Mouse (Mus musculus): ENCODE measurements around the gene Csrnp1. TPM values are rescaled to one million over a fixed set of nuclear protein-coding genes. Genes with fewer than 3 reads are reported as not detected.

Csrnp1 gene
- total RNA-seq, 2 experiments from 2014 or later = 17.4 to 17.7 TPM

GRCm38 (mm10) chr9:120002893-120003292, 18.4 kb upstream of the Csrnp1 start:
- DNase-seq = no peak

- DNase-seq = peak; percentile 92
Measured at GRCm38 (mm10) chr9:120001945-120002725, 17.7 kb upstream of the Csrnp1 start.

DNA sequence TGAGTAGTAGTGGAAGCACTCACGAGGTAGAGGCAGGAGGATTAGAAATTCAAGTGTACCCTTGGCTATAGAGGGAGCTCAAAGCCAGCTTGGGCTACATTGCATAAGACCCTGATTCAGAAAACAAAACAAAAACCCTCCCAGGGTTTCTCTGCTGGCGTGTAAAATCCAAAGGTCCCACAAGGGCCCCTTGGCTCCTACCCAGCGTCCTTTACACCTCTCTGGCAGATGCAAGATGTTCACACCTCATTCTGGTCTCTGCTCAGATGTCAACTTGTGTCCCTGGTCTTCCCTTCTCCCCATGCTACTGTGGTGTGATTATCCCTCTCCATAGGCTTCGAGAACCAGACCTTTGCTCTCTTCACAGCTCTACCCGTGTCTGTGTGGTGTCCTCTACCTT, 16.3 kb upstream of the Csrnp1 start:
- no peak for DNase-seq

- DNase-seq = no peak
Measured at GRCm38 (mm10) chr9:119999636-120000035, 15.2 kb upstream of the Csrnp1 start.

DNA sequence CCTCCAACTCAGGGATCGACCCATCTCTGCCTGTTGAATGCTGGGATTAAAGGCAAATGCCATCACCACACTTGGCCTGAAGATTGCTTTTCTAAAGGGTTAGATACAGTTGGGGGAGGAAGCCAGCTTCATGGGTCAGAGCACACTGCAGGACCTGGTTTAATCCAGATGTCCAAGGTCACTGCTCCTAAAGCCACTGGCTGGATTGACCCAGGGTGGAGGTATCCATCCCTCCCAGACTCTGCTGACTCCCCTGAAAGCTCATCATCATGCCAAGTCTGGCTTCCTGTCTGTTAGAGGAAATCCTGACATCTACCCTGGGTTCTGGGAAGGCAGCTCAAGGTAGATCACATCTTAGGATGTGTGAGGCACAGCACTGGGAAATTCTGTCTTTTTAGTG, 14.3 kb upstream of the Csrnp1 start:
- no peak for DNase-seq

- DNase-seq = no peak
Measured at GRCm38 (mm10) chr9:119996080-119996479, 11.6 kb upstream of the Csrnp1 start.

GRCm38 (mm10) chr9:119994207-119994606, 9.7 kb upstream of the Csrnp1 start:
- no peak for DNase-seq

GRCm38 (mm10) chr9:119993092-119993844, 8.8 kb upstream of the Csrnp1 start:
- DNase-seq = no peak

GRCm38 (mm10) chr9:119991310-119991709, 6.9 kb upstream of the Csrnp1 start:
- DNase-seq = no peak

- no peak for DNase-seq
Measured at GRCm38 (mm10) chr9:119988304-119988703, 3.8 kb upstream of the Csrnp1 start.

GRCm38 (mm10) chr9:119985881-119986574, 1.6 kb upstream of the Csrnp1 start:
- DNase-seq = no peak

DNA sequence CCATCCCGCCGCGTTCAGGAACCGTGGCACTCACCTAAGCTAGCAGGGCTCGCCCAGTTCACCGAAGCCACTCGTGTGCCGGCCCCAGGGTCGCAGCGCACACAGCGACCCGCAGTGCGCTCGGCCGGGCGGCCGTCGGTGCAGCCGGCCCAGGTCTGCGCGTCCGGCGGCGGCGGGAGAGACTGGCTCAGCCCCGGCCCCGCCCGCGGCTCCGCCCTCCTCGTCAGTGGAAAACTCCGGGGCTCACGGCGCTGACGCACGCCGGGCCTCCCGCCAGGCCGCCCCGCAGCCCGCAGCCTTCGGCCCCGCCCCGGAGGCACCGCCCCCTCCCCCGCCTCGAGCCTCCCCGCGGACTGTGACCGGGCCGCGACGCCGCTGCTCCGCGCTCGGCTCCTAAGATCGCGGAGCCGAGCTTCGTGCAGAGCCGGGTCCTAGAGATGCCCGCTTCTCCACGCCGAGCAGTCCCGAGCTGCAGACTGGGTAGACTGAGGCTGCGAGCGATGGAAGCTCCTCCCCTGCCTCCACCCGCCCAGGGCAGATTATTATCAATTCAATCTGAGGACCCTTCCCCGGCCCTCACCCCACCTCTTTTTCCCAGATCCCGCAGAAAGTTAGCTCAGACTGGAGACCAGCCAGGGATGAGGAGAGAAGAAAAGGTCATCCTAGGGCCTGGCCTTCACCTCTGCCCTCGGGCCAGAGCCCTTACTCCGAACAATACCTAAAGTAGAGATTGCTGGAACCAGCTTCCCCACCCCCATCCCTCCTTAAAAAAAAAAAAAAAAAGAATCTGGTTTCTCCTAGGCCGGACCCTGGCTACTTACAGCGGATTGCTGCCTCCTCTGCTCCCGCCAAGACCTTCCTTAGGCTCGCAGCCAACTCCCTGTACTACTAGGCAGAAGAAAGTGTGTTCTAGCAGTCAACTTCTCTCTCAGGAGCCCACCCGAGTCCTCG, 598 bp downstream of the Csrnp1 start:
- DNase-seq = peak; percentile 95

GRCm38 (mm10) chr9:119982956-119983551, 1.4 kb downstream of the Csrnp1 start:
- peak; percentile 64 for DNase-seq

GRCm38 (mm10) chr9:119982241-119982811, 2.1 kb downstream of the Csrnp1 start:
- peak; percentile 78 for DNase-seq

- DNase-seq = peak; percentile 85
Measured at GRCm38 (mm10) chr9:119981183-119982179, 3.0 kb downstream of the Csrnp1 start.

DNA sequence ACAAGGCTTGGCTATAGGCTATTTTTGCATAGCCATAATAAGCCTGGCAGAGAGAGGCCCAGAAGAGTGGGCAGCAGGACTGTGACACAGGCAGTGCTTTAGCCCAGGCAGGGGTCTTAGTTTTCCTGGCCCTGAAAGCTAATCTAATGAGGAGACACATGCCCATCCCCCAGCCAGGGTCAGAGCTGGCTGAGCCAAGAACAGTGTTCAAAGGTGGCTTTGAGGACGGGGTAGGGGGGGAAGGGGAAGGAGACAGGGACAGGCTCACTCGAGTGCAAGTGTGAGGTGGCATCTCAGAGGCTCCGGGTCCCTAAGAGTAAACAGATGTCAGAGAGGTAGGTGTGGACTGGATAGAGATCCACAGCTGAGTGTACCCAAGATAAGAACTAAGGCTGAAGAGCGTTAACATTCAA, 3.7 kb downstream of the Csrnp1 start:
- DNase-seq = peak; percentile 48

DNA sequence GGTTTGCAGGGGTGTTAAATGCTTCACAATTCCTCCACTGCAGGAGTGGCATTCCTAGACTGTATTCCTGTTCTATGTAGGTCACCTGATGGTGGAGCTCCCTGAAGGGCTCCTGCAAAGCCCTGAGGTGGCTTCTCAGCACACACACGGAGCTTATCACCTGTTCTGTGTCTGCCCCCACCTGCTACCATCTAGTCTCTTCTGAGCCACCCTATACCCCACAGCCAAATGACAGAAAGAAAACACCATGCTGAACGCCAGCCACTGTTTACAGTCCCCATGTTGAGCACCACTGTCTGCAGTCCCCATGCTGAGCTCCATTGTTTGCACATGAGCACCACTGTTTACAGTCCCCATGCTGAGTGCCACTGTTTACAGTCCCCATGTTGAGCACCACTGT, 4.7 kb downstream of the Csrnp1 start:
- DNase-seq = no peak

DNA sequence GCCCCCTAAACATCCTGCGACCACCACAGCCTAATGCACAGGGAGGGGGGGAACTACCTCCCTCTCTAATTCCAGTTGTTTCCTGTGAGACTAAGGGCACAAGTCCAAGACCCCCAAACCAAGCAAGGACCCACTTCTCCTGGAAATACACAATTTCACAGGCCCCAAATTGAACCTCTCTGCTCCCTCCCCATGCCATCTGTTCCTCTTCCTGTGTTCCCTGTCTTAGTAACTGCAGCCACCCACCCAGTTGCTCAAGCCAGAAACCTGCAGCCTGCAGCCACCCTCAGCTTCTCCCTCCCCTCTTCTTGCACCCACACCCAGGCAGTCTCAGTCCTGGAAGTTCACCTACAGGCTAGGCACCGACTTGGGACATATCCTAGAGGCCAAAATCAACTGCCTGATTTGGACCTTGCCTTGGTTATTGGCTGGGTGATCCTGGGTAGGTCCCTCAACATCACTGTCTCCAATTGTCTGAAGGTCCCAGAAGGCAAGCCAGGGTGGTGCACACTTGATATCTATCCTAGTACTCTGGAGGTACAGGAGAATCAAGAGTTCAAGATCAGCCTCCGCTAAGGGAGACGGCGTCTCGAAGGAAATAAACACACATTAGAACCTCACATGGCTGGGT, 5.5 kb downstream of the Csrnp1 start:
- no peak for DNase-seq

GRCm38 (mm10) chr9:119978151-119978810, 6.2 kb downstream of the Csrnp1 start:
- no peak for DNase-seq
